29 mouse cellular contexts compared by ENCODE assay signal in the genomic region with DNA sequence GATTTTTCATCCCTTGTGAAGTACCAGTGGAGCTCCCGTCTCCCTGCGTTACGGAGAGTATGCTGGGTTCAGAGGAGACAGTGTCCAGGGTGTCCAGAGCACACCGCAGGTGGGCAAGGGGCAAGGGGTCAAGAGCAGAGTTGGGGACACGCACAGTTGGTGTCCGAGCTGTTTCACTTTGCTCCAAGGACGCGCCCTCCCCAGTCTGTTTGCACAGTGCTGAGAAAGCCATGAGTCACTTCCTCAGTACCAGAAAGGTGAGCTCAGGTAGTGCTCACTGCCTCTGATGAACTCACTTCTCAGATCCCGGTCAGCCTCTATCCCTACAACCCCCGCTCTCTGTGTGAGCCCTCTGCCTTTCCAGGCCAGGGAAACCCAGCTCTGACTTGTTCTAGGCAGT. TPM values are rescaled to one million over a fixed set of nuclear protein-coding genes. Genes with fewer than 3 reads are reported as not detected.
DNase-seq lines count a peak whose midpoint lies in the region; ATAC-seq and TF ChIP-seq lines count a peak whose summit lies in the region.
"Had no signal": no experiment of that assay in that cellular context is flagged by ENCODE, and none has a peak within 500 bp of the region (broad histone marks: within the 10 kb centered on the region; RNA-seq: fewer than 3 reads in every experiment).

No protein-coding gene starts in this region.

- no peak for TF ChIP-seq CTCF in lung, embryonic 14.5 days (IDR thresholded peaks at IDR 0.05; ENCODE audit: low read depth)
- TF ChIP-seq CTCF in small intestine, adult 2 months (IDR thresholded peaks at IDR 0.05; ENCODE audit: extremely low read depth, insufficient read length, insufficient replicate concordance, low read depth, low read length), result no peak

- 54% methylated on average over 10 of the region's 10 CpGs for WGBS in lung, embryonic 14.5 days
- WGBS in intestine, embryonic 14.5 days, result 66% methylated on average over 10 of the region's 10 CpGs
- WGBS in small intestine, adult 2 months, result 34% methylated on average over 10 of the region's 10 CpGs

- ATAC-seq in lung, embryonic 14.5 days (ENCODE audit: insufficient read depth), result peak; percentile 63; the same call in 1 of the 2 replicates
- ATAC-seq in intestine, embryonic 14.5 days (replicated peaks; ENCODE audit: low FRiP score, low TSS enrichment, low read depth), result peak; percentile 77; the same call in 1 of the 2 replicates
- ATAC-seq: forebrain, embryonic 13.5 days; midbrain, embryonic 13.5 days had no signal

- H3K27me3 ChIP-seq in lung, embryonic 14.5 days (ENCODE audit: insufficient read depth, low read length), result no peaks in the 10 kb centered on the region; the same call in 1 of the 2 replicates
- no peaks in the 10 kb centered on the region; the same call in 1 of the 2 replicates for H3K27me3 ChIP-seq in intestine, embryonic 14.5 days (replicated peaks; ENCODE audit: control insufficient read depth, insufficient read depth, low read length)
- no peaks in the 10 kb centered on the region for H3K27me3 ChIP-seq in small intestine, adult 2 months (ENCODE audit: control insufficient read depth, insufficient read depth, low read length)
- H3K27me3 ChIP-seq: embryonic facial prominence, embryonic 12.5 days; liver, embryonic 13.5 days had no signal

- no peaks in the 10 kb centered on the region for H3K9me3 ChIP-seq in lung, embryonic 14.5 days (ENCODE audit: low read depth, low read length)
- no peaks in the 10 kb centered on the region for H3K9me3 ChIP-seq in intestine, embryonic 14.5 days (ENCODE audit: control insufficient read depth, low read length)
- H3K9me3 ChIP-seq: embryonic facial prominence, embryonic 12.5 days; forebrain, embryonic 13.5 days; limb, embryonic 13.5 days; liver, embryonic 13.5 days; midbrain, embryonic 13.5 days had no signal

- H3K27ac ChIP-seq in lung, embryonic 14.5 days (ENCODE audit: low read depth), result no peak overlapping the region
- H3K27ac ChIP-seq in intestine, embryonic 14.5 days (ENCODE audit: low read depth), result no peak overlapping the region
- no peak overlapping the region for H3K27ac ChIP-seq in small intestine, adult 2 months (ENCODE audit: insufficient read depth, low read depth, low read length)
- H3K27ac ChIP-seq: embryonic facial prominence, embryonic 12.5 days; forebrain, embryonic 13.5 days; limb, embryonic 13.5 days; liver, embryonic 13.5 days; midbrain, embryonic 13.5 days had no signal

- TF ChIP-seq POLR2A in small intestine, adult 2 months (IDR thresholded peaks at IDR 0.05; ENCODE audit: low read depth, low read length), result no peak

- H3K4me2 ChIP-seq in lung, embryonic 14.5 days, result no peak overlapping the region
- no peak overlapping the region for H3K4me2 ChIP-seq in intestine, embryonic 14.5 days (ENCODE audit: low read length)
- H3K4me2 ChIP-seq: embryonic facial prominence, embryonic 12.5 days; forebrain, embryonic 13.5 days; heart, embryonic 11.5 days; limb, embryonic 13.5 days; liver, embryonic 13.5 days; midbrain, embryonic 13.5 days had no signal

- no peaks in the 10 kb centered on the region for H3K4me1 ChIP-seq in lung, embryonic 14.5 days (ENCODE audit: insufficient read depth)
- H3K4me1 ChIP-seq in intestine, embryonic 14.5 days (replicated peaks; ENCODE audit: control insufficient read depth, insufficient read depth, low read length), result no peaks in the 10 kb centered on the region
- peaks cover 2% of the 10 kb centered on the region; the same call in 1 of the 2 replicates for H3K4me1 ChIP-seq in small intestine, adult 2 months (ENCODE audit: control insufficient read depth, insufficient read depth, insufficient read length, low read length)
- H3K4me1 ChIP-seq: embryonic facial prominence, embryonic 12.5 days; limb, embryonic 13.5 days; liver, embryonic 13.5 days had no signal

- H3K4me3 ChIP-seq in lung, embryonic 14.5 days (ENCODE audit: low read depth, low read length), result no peak overlapping the region
- no peak overlapping the region for H3K4me3 ChIP-seq in intestine, embryonic 14.5 days (ENCODE audit: low read depth, low read length)
- peak overlapping the region; percentile 15; the same call in 1 of the 2 replicates for H3K4me3 ChIP-seq in small intestine, adult 2 months (ENCODE audit: low read depth, low read length)
- H3K4me3 ChIP-seq: embryonic facial prominence, embryonic 12.5 days; erythroblast, embryonic 14.5 days; forebrain, embryonic 13.5 days; limb, embryonic 13.5 days; liver, embryonic 13.5 days; midbrain, embryonic 13.5 days; myocyte had no signal

- H3K9ac ChIP-seq in lung, embryonic 14.5 days, result no peak overlapping the region
- no peak overlapping the region for H3K9ac ChIP-seq in intestine, embryonic 14.5 days (ENCODE audit: low read length)
- H3K9ac ChIP-seq: embryonic facial prominence, embryonic 12.5 days; forebrain, embryonic 13.5 days; limb, embryonic 13.5 days; liver, embryonic 13.5 days; midbrain, embryonic 13.5 days had no signal

- no peaks in the 10 kb centered on the region for H3K36me3 ChIP-seq in lung, embryonic 14.5 days (ENCODE audit: insufficient read depth)
- no peaks in the 10 kb centered on the region for H3K36me3 ChIP-seq in intestine, embryonic 14.5 days (ENCODE audit: control insufficient read depth, insufficient read depth, low read length)
- H3K36me3 ChIP-seq in small intestine, adult 2 months (ENCODE audit: control insufficient read depth, insufficient read depth, low read length), result no peaks in the 10 kb centered on the region
- H3K36me3 ChIP-seq: embryonic facial prominence, embryonic 12.5 days; limb, embryonic 13.5 days; liver, embryonic 13.5 days; midbrain, embryonic 13.5 days had no signal

- DNase-seq in lung, embryonic 14.5 days, result no peak
- DNase-seq in lung, postnatal 10 days, result no peak
- peak; percentile 56 for DNase-seq in ES-CJ7 (ENCODE audit: low read depth, low spot score)
- DNase-seq in intestine, embryonic 14.5 days (ENCODE audit: low spot score), result no peak
- DNase-seq in layer of hippocampus, postnatal 10 days (ENCODE audit: low spot score in 2 of 2), result no peak
- DNase-seq in left cerebral cortex, adult 8-10 months (ENCODE audit: low spot score in 2 of 2), result no peak
- no peak for DNase-seq in layer of hippocampus, postnatal 14 days (ENCODE audit: low spot score in 2 of 2)
- DNase-seq: adrenal gland, postnatal 10 days; cerebellum, postnatal 10 days; heart, postnatal 10 days; kidney, postnatal 25 days; liver, embryonic 13.5 days; right cerebral cortex, postnatal 14 days; thymus, postnatal 36 days had no signal

RNA-seq across cellular contexts. Expression of gene 4930535I16Rik, which starts 31.8 kb away (rescaled TPM):
- polyA plus RNA-seq in lung, embryonic 14.5 days (2014; fragmentation: Nextera tagmentation; extraction: Ambion mirVana), result not detected in 2 replicates
- polyA plus RNA-seq in intestine, embryonic 14.5 days (2014; fragmentation: Nextera tagmentation; extraction: Ambion mirVana), result 0.48 TPM in 1 of 2 replicates, not detected in the other
- 1.0 TPM in 1 of 2 replicates, not detected in the other for polyA plus RNA-seq in small intestine, adult 2 months (2012; rRNA removed)
- total RNA-seq in layer of hippocampus, postnatal 10 days (2021), result not detected
- total RNA-seq in left cerebral cortex, adult 8-10 months (2022), result not detected
- total RNA-seq in layer of hippocampus, postnatal 14 days (2021), result not detected
- total RNA-seq: adrenal gland, postnatal 10 days; gastrocnemius, adult 8-10 months; granulocyte monocyte progenitor cell, adult 5-6 weeks; heart, postnatal 10 days; megakaryocyte progenitor cell, adult 5-6 weeks; neutrophil, adult 5-6 weeks had no signal
- polyA plus RNA-seq: brain, embryonic 14.5 days; erythroblast, embryonic 14.5 days; forebrain, embryonic 13.5 days; frontal cortex, adult 2 months; heart, embryonic 11.5 days; hindbrain, embryonic 11.5 days; limb, embryonic 13.5 days; liver, embryonic 13.5 days; midbrain, embryonic 13.5 days; myocyte had no signal

RNA-seq across cellular contexts. Expression of gene Rragc, which starts 32.4 kb away (rescaled TPM):
- 50.2 and 54.3 TPM in 2 replicates for polyA plus RNA-seq in lung, embryonic 14.5 days (2014; fragmentation: Nextera tagmentation; extraction: Ambion mirVana)
- 50.6 and 51.9 TPM in 2 replicates for polyA plus RNA-seq in intestine, embryonic 14.5 days (2014; fragmentation: Nextera tagmentation; extraction: Ambion mirVana)
- polyA plus RNA-seq in small intestine, adult 2 months (2012; rRNA removed), result 12.8 and 28.6 TPM in 2 replicates
- 10 to 100 TPM; 44.3 to 49.9 TPM for total RNA-seq in layer of hippocampus, postnatal 10 days (2021)
- 10 to 100 TPM; 66.4 to 69.6 (median 67.6) TPM for total RNA-seq in left cerebral cortex, adult 8-10 months (2022)
- 10 to 100 TPM; 51.5 TPM for total RNA-seq in layer of hippocampus, postnatal 14 days (2021)

RNA-seq across cellular contexts. Expression of gene Mycbp, which starts 45.0 kb away (rescaled TPM):
- 61.5 and 81.4 TPM in 2 replicates for polyA plus RNA-seq in lung, embryonic 14.5 days (2014; fragmentation: Nextera tagmentation; extraction: Ambion mirVana)
- 86.5 and 97.8 TPM in 2 replicates for polyA plus RNA-seq in intestine, embryonic 14.5 days (2014; fragmentation: Nextera tagmentation; extraction: Ambion mirVana)
- 4.2 and 8.0 TPM in 2 replicates for polyA plus RNA-seq in small intestine, adult 2 months (2012; rRNA removed)
- total RNA-seq in layer of hippocampus, postnatal 10 days (2021), result 10 to 100 TPM; 16.1 to 17.2 TPM
- 10 to 100 TPM in 2 of 4 experiments, 1 to 10 TPM in 2; 6.9 to 12.3 (median 9.6) TPM for total RNA-seq in left cerebral cortex, adult 8-10 months (2022)
- total RNA-seq in layer of hippocampus, postnatal 14 days (2021), result 10 to 100 TPM; 11.8 to 12.6 TPM
